Mouse (Mus musculus): ENCODE results near the gene Lca5l.

DNA sequence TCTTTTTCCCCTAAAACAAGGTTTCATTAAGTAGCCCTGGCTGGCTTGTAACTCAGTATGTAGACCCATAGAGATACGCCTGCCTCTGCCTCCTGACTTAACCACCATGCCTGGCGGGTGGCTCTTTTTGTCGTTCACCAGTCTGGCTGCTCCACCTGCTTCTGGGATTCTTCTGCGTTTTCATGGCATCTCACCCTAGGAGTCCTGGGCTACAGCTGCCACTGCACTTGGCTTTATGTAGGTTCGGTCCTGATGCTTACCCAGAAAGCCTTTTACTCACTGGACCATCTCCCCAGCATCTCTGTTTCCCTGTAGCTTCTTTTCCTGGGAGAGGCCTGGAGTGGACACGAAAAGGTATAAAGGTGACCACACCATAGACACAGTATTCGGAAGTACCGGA, 41.9 kb upstream of the Lca5l start:
- no peak for TF ChIP-seq CTCF (IDR thresholded peaks at IDR 0.05; ENCODE audit: extremely low read depth, insufficient read depth, low read length)
- no peak for TF ChIP-seq POLR2A (IDR thresholded peaks at IDR 0.05; ENCODE audit: extremely low read depth, insufficient read depth, low read length)

All from cortical plate, adult 2 months (tissue).